Mouse (Mus musculus): ENCODE measurements at regions not wholly inside any gene's neighbourhood (a gene's known extent, or its start where the extent isn't known, plus 50 kb on each side); places are given as distances from the start of the nearest gene placed in this dataset.

DNA sequence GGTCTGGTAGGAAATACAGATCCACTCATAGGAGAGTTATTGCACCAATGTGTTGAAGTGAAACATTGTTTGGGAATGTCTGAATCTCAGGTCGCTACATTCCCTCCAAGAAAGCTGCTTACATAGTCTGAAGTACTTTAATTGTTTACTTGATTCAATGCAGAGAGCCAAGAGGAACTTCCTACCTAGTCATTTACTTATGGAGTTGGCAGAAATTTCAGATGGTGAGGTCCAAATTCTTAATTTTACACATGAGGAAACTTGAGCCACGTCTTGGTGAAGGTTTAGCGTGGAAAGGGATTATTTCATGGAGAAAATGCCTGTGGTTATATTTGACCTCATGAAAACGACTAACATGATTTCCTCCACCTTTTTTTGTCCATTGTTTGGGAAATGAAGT, 131.5 kb downstream of the Otol1 start:
- 28% methylated on average over 4 of the region's 4 CpGs for WGBS
- Histone ChIP-seq H3K36me3 (no peaks in the 10 kb centered on the region), H3K27ac (no peak overlapping the region), H3K4me3 (no peak overlapping the region), H3K9ac (no peak overlapping the region), H3K4me2 (no peak overlapping the region), H3K9me3 (no peaks in the 10 kb centered on the region), H3K4me1 (no peaks in the 10 kb centered on the region), H3K27me3 (no peaks in the 10 kb centered on the region)
- no peak for ATAC-seq (ENCODE audit: insufficient number of reproducible peaks, insufficient read depth, low FRiP score, low TSS enrichment, low read depth)

DNA sequence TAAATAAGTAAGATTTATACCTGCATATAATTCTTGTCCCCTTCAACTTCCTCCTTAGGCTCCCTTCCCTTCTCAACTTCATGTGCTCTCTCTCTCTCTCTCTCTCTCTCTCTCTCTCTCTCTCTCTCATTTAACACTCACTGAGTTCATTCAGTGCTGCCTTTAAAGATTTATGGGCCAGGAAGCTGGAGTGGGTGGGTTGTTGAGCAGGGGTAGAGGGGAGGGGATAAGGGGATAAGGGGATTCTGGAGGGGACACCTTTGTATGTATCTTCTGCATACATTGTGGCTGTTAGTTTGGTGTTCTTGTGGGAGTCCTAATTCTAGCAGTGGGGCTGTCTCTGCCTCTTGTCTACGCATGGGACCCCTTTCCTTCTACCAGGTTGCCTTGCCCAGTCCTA, 138.3 kb downstream of the Otol1 start:
- no peak overlapping the region for H3K4me2 ChIP-seq
- ATAC-seq (ENCODE audit: insufficient number of reproducible peaks, insufficient read depth, low FRiP score, low TSS enrichment, low read depth): no peak
- WGBS: 76% methylated on average over 1 of the region's 1 CpGs
- H3K36me3 ChIP-seq: no peaks in the 10 kb centered on the region
- no peaks in the 10 kb centered on the region for H3K9me3 ChIP-seq
- H3K4me1 ChIP-seq: no peaks in the 10 kb centered on the region
- H3K27ac ChIP-seq: no peak overlapping the region
- no peaks in the 10 kb centered on the region for H3K27me3 ChIP-seq
- H3K9ac ChIP-seq: no peak overlapping the region
- no peak overlapping the region for H3K4me3 ChIP-seq

DNA sequence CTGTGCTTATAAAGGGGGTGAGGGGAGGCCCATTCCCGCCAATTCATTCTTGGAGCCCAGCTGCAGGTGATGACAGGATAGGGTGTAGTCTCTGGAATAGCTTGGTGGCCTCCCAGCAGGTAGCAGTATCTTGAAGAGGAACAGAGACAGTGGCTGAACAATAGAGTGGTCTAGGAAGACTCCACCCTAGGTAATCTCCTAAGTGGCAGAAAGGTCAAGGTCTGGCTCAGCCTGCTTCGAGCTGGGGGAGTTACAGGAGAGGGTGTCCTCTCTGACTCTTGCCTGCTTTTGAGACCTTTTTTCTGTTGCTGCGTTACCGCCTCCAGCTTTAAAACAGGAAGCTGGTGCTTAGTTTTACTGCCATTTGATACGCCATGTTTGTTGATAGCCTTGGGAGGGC, 143.7 kb downstream of the Otol1 start:
- H3K9ac ChIP-seq: no peak overlapping the region
- no peak overlapping the region for H3K4me3 ChIP-seq
- no peaks in the 10 kb centered on the region for H3K27me3 ChIP-seq
- H3K9me3 ChIP-seq: no peaks in the 10 kb centered on the region
- H3K4me1 ChIP-seq: no peaks in the 10 kb centered on the region
- WGBS: 50% methylated on average over 5 of the region's 5 CpGs
- no peak overlapping the region for H3K27ac ChIP-seq
- H3K4me2 ChIP-seq: no peak overlapping the region
- no peaks in the 10 kb centered on the region for H3K36me3 ChIP-seq
- ATAC-seq (ENCODE audit: insufficient number of reproducible peaks, insufficient read depth, low FRiP score, low TSS enrichment, low read depth): no peak

DNA sequence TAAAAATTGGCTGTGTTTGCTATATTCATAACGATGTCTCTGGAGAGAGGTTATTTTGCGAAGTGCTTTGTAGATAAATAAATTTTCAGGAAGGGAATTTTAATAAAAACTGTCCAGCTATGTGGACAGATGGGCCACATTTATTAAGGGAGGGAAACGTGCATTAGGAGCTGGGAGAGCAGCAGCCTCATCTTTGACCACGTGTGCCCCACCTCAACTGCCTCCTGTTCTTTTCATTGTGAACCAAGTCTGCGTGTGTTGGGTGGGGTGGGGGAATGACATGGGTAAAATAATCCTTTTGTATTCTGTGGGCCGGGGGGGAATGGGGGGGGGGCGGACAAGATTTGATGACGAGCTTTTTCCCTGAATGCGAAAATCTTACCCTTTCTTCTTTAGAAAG, 152.6 kb downstream of the Otol1 start:
- Histone ChIP-seq H3K27me3 (no peaks in the 10 kb centered on the region), H3K36me3 (no peaks in the 10 kb centered on the region), H3K9ac (no peak overlapping the region), H3K9me3 (no peaks in the 10 kb centered on the region), H3K4me2 (no peak overlapping the region), H3K4me1 (no peaks in the 10 kb centered on the region), H3K27ac (no peak overlapping the region), H3K4me3 (no peak overlapping the region)
- 70% methylated on average over 9 of the region's 9 CpGs for WGBS
- no peak for ATAC-seq (ENCODE audit: insufficient number of reproducible peaks, insufficient read depth, low FRiP score, low TSS enrichment, low read depth)

GRCm38 (mm10) chr3:70171667-70172066, 164.3 kb downstream of the Otol1 start:
- 54% methylated on average over 4 of the region's 4 CpGs for whole genome bisulfite sequencing

DNA sequence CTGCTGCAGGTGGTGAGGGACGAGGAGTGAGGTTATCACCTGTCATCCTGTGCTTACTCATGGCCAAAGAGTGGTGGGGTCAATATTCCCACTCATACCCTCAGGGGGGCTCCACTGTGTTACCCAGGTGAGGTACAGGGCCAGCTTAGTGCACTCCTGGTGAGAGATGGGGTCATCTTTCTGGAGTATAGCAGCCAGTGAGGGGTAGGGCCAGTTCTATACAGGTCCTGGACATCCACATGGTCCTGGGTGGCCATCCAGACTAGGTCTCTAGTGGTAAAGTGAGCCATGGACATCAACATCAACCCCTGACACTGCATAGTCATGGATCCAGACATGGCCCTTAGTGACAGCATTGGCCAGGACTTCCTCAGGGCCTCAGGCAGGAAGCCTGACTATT, 169.0 kb downstream of the Otol1 start:
- H3K36me3 ChIP-seq: no peaks in the 10 kb centered on the region
- no peaks in the 10 kb centered on the region for H3K4me1 ChIP-seq
- no peak for ATAC-seq (ENCODE audit: insufficient number of reproducible peaks, insufficient read depth, low FRiP score, low TSS enrichment, low read depth)
- 71% methylated on average over 1 of the region's 1 CpGs for WGBS
- H3K4me3 ChIP-seq: no peak overlapping the region
- no peaks in the 10 kb centered on the region for H3K9me3 ChIP-seq
- H3K27me3 ChIP-seq: no peaks in the 10 kb centered on the region
- H3K9ac ChIP-seq: no peak overlapping the region
- no peak overlapping the region for H3K27ac ChIP-seq
- no peak overlapping the region for H3K4me2 ChIP-seq

More at GRCm38 (mm10) chr3:70171667-70172066, 164.3 kb downstream of the Otol1 start:
- no peaks in the 10 kb centered on the region for H3K9me3 ChIP-seq
- no peak for ATAC-seq (ENCODE audit: insufficient number of reproducible peaks, insufficient read depth, low FRiP score, low TSS enrichment, low read depth)
- H3K36me3 ChIP-seq: no peaks in the 10 kb centered on the region
- no peaks in the 10 kb centered on the region for H3K27me3 ChIP-seq
- H3K9ac ChIP-seq: no peak overlapping the region
- H3K4me1 ChIP-seq: no peaks in the 10 kb centered on the region
- no peak overlapping the region for H3K4me3 ChIP-seq
- H3K27ac ChIP-seq: no peak overlapping the region
- no peak overlapping the region for H3K4me2 ChIP-seq

- no peak overlapping the region for H3K27ac ChIP-seq
- no peaks in the 10 kb centered on the region for H3K9me3 ChIP-seq
- no peaks in the 10 kb centered on the region for H3K36me3 ChIP-seq
- no peaks in the 10 kb centered on the region for H3K4me1 ChIP-seq
- H3K9ac ChIP-seq: no peak overlapping the region
- no peak overlapping the region for H3K4me3 ChIP-seq
- 47% methylated on average over 3 of the region's 3 CpGs for WGBS
- ATAC-seq (ENCODE audit: insufficient number of reproducible peaks, insufficient read depth, low FRiP score, low TSS enrichment, low read depth): no peak
- no peaks in the 10 kb centered on the region for H3K27me3 ChIP-seq
- no peak overlapping the region for H3K4me2 ChIP-seq
Measured at GRCm38 (mm10) chr3:70181611-70182010, 174.2 kb downstream of the Otol1 start.

- Histone ChIP-seq H3K4me2 (no peak overlapping the region), H3K9me3 (no peaks in the 10 kb centered on the region)
- ATAC-seq (ENCODE audit: insufficient number of reproducible peaks, insufficient read depth, low FRiP score, low TSS enrichment, low read depth): no peak
Measured at GRCm38 (mm10) chr3:70190741-70191140, 183.3 kb downstream of the Otol1 start.

GRCm38 (mm10) chr3:70196671-70197070, 189.3 kb downstream of the Otol1 start:
- H3K36me3 ChIP-seq: no peaks in the 10 kb centered on the region
- no peaks in the 10 kb centered on the region for H3K4me1 ChIP-seq
- no peak overlapping the region for H3K4me2 ChIP-seq
- no peak overlapping the region for H3K9ac ChIP-seq
- no peak for ATAC-seq (ENCODE audit: insufficient number of reproducible peaks, insufficient read depth, low FRiP score, low TSS enrichment, low read depth)
- 82% methylated on average over 3 of the region's 3 CpGs for WGBS
- no peak overlapping the region for H3K27ac ChIP-seq
- no peaks in the 10 kb centered on the region for H3K27me3 ChIP-seq
- H3K4me3 ChIP-seq: no peak overlapping the region
- no peaks in the 10 kb centered on the region for H3K9me3 ChIP-seq

More at GRCm38 (mm10) chr3:70190741-70191140, 183.3 kb downstream of the Otol1 start:
- Histone ChIP-seq H3K36me3 (no peaks in the 10 kb centered on the region), H3K4me3 (no peak overlapping the region), H3K27me3 (no peaks in the 10 kb centered on the region), H3K9ac (no peak overlapping the region), H3K27ac (no peak overlapping the region), H3K4me1 (no peaks in the 10 kb centered on the region)

DNA sequence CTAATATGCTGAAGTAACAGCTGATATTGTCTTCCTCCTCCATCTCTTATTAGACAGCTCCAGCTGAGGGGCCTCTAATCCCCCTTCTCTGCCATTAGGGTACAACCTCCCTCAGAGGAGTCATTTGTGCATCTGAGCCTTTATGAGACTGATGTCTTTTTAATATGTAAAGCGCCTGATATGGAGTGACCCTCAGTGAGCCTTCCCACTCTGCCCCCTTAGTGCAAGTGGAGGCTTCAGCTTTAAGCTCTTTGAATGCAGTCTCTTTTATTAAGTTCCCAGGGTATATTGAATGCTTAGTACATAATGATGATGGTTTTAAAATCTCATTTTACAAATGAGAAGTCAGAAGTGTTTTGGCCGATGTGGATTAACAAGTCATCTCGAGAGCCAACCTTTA, 191.5 kb downstream of the Otol1 start:
- Histone ChIP-seq H3K27me3 (no peaks in the 10 kb centered on the region), H3K4me2 (no peak overlapping the region), H3K9me3 (no peaks in the 10 kb centered on the region), H3K36me3 (no peaks in the 10 kb centered on the region), H3K4me3 (no peak overlapping the region), H3K27ac (no peak overlapping the region), H3K9ac (no peak overlapping the region), H3K4me1 (no peaks in the 10 kb centered on the region)
- ATAC-seq (ENCODE audit: insufficient number of reproducible peaks, insufficient read depth, low FRiP score, low TSS enrichment, low read depth): no peak
- 65% methylated on average over 3 of the region's 3 CpGs for WGBS

- no peak overlapping the region for H3K9ac ChIP-seq
- no peaks in the 10 kb centered on the region for H3K36me3 ChIP-seq
- no peaks in the 10 kb centered on the region for H3K4me1 ChIP-seq
- no peaks in the 10 kb centered on the region for H3K27me3 ChIP-seq
- no peak overlapping the region for H3K27ac ChIP-seq
- H3K4me2 ChIP-seq: no peak overlapping the region
- no peak overlapping the region for H3K4me3 ChIP-seq
- WGBS: 70% methylated on average over 3 of the region's 3 CpGs
- H3K9me3 ChIP-seq: no peaks in the 10 kb centered on the region
- ATAC-seq (ENCODE audit: insufficient number of reproducible peaks, insufficient read depth, low FRiP score, low TSS enrichment, low read depth): no peak
Measured at GRCm38 (mm10) chr3:70201334-70201943, 194.0 kb downstream of the Otol1 start.

- H3K27ac ChIP-seq: no peak overlapping the region
- 88% methylated on average over 3 of the region's 3 CpGs for WGBS
- H3K9ac ChIP-seq: no peak overlapping the region
- no peaks in the 10 kb centered on the region for H3K27me3 ChIP-seq
- no peaks in the 10 kb centered on the region for H3K9me3 ChIP-seq
- H3K4me1 ChIP-seq: no peaks in the 10 kb centered on the region
- ATAC-seq (ENCODE audit: insufficient number of reproducible peaks, insufficient read depth, low FRiP score, low TSS enrichment, low read depth): no peak
- H3K4me2 ChIP-seq: no peak overlapping the region
- H3K4me3 ChIP-seq: no peak overlapping the region
- H3K36me3 ChIP-seq: no peaks in the 10 kb centered on the region
Measured at GRCm38 (mm10) chr3:70215195-70215594, 207.8 kb downstream of the Otol1 start.

DNA sequence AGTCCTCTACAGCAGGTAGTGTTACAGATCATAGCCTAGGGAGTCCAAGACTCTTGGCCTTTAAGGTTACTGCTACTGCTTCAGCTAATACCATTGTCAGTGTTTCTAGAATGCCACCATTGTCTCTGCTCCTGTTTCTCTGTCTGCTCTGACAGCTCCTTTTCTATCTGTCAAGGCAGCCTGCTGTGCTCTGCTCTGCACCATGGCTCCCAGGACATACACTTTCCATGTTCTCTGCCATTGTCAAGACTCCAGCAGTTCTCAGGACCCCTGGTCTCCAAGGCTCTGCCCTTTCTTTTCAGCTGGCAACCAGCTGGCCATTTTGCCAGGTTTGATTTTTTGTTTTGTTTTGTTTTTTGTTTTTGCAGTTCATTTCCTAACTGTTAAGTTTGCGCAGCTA, 208.7 kb downstream of the Otol1 start:
- H3K9me3 ChIP-seq: no peaks in the 10 kb centered on the region
- H3K4me1 ChIP-seq: no peaks in the 10 kb centered on the region
- H3K9ac ChIP-seq: no peak overlapping the region
- H3K27ac ChIP-seq: no peak overlapping the region
- no peak for ATAC-seq (ENCODE audit: insufficient number of reproducible peaks, insufficient read depth, low FRiP score, low TSS enrichment, low read depth)
- WGBS: 89% methylated on average over 1 of the region's 1 CpGs
- no peak overlapping the region for H3K4me3 ChIP-seq
- H3K4me2 ChIP-seq: no peak overlapping the region
- no peaks in the 10 kb centered on the region for H3K27me3 ChIP-seq
- H3K36me3 ChIP-seq: no peaks in the 10 kb centered on the region

Data from embryonic facial prominence, embryonic 13.5 days (tissue).